Mouse (Mus musculus): ENCODE measurements around the gene Dnajc24.

DNA sequence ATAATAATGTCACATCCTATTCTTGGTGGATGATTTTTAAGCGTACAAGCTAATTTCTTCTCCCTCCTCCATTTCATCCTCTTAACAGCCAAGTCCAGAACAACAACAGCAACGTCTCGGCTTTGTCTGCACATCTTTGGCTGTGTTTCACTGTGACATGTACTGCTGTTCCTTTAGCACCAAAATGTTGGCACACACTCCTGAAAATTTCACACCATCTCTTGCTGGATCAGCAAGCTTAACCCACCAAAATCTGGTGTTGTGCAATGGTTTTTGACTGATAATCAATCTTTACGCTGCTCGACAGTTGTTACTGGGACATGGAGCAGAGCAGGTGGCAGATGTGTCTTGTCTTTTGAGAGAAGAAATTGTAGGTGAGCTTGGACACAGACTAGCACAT lies 38.6 kb upstream of the Dnajc24 start:
- no peak for TF ChIP-seq GATA1 (IDR thresholded peaks at IDR 0.05; ENCODE audit: borderline replicate concordance, low read length)
- TF ChIP-seq FLI1 (IDR thresholded peaks at IDR 0.05; ENCODE audit: low read length): no peak

Measured in megakaryocyte, embryonic 14.5 days (primary cell).